Mouse (Mus musculus) thymus, postnatal 36 days (tissue): ENCODE data around the gene Kif17.

ENCODE experiments used
- DNase-seq, 2 experiments: peaks; one replicate each; pipeline ENCODE4 v3.0.0; 2022; ENCODE audit warnings: mixed read lengths in 2 of 2

Gene Kif17

DNA sequence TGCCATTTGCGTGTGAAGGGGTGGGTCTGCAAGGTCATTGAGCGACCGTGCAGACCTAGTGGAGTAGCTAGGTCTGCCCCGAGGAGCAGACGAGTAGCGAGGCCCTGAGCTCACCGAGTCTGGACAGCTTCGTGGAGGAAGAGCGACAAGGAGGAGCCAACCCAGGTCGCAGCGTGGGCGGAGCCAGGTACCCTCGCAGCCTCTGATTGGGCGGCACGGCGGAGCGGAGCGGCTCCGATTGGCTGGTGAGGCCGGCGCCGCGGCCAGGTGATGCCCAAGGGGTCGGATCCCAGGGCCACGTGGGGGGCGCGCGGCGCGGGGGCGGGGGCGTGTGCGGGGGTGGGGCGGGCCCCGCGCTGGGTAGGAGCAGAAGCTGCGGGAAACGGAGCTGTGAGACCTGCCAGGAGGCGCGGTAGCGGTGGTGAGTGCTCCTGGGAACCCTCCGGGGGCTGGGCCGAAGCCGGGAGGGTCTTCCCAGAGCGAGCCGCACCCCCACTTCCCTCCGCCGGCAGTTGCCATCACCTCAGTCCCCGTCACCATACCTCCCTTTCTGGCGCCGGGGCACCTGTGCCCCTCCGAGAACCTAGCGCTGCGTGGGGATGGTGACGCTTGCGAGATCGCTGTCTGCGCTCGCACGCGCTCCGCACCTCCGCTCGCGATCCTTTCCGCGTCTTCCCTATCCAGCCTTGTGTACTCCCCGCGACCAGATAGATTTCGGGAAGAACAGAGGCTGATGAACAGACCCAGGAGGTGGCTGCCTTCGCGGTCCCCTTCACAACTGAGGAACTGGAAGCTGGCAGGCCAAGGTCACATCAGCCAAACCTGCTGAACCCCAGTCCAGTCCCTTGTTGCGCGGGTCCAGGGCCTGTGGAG is at the start of gene Kif17, which contains the start of gene Sh2d5:
Kif17 (plus strand) TSS at position 348 of the 873 bp plus-strand sequence.
Sh2d5 (plus strand) TSS at position 316 of the 873 bp plus-strand sequence.
- DNase-seq: peak; percentile 88 to 91

DNA sequence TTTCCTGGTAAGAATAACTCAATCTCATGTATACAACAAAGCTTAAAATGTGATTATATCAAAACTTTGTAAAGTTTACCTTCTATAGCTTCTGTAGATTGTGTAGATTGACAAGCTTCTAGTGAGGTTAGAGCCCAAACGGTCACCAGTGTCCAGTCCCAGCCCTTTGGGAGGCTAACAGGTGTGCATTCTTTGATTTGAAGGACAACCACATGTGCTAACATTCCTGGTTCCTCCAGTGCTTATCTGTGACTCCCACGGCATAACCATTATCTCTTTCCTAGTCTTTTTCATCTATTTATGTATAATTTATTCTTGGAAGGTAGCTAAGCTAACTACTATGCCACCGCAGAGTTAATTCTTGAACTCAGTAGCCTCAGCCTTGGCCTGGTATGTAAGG is 49.5 kb upstream of the Kif17 start:
- no peak for DNase-seq

DNA sequence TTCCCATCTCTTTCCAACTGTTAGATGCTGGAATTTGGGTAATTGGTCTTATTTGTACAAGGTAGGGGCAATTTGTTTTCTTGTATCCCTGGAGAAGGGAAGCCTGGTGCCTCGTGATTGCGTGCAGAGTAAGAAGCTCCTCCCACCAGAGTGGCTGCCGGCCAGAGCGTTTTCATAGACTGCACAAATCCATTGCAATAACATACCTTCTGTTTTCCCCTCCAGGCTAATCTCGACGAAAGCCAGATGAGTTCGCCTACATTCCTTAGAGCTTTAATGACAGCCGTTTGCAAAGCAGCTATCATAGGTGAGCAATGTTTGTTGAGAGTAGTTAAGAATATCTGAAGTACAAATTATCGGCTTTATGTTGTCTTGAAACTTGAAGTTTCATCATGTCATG is 48.5 kb upstream of the Kif17 start:
- DNase-seq: no peak

DNA sequence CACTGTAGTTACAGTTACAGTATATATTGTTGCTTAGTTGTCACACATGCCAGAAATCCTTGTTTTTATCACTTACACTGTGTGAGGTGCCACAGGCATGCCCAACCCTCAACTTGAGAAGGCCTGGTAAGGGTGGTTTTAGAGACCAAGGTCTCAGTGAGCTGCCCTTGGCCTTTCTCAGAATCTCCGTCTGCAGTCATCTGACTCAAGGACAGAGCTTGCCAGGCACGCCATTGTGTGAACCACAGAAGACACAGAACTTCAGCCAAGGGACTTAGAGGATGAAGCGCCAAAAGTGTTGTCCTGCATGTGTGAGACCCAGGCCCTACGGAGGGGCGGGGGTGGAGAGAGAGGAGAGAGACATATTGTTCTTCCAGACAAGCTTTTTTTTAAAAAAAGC is 40.1 kb upstream of the Kif17 start:
- DNase-seq: no peak

DNA sequence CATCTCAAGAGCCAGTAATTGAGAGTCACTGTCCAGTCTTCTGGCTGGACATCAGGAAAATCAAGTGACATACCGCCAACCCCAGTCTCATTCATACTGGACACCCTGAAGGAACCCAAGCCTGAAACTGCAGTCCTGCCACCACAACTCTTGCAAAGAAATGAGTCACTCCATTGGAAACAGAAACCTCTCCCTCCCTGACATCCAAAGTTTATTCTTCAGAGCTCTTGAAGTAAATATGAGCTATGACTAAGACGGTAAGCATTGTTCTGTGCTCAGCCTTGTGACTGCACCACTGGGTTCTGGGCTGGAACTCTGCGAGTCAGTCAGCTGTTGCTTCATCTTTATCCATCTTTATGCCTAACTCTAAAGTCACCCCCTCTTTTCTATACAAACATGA is 36.4 kb upstream of the Kif17 start:
- DNase-seq: no peak

DNA sequence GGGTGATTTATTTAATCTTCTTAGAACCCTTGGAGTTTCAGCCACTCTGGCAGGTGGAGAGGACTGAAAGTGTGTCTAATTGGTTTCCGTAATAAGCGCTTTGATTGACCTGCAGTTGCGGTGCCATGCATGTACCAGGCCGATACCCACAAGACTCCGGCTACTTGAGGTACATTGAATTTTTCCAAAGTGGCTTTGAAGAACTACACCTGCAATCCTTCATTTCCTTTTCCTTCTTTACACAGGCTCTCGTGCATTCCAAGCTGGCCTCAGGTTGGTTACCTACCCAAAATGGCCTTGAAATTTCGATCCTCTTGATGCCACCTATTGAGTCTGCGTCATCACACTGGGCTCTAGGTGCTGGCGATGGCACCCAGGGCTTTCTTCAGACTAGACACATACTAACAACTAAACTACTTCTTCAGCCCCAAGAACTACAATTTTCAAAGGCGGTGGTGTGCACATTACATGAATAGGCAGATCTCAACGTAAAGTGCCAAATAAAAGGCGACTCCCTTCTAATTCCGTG is 34.5 kb upstream of the Kif17 start:
- no peak for DNase-seq

DNA sequence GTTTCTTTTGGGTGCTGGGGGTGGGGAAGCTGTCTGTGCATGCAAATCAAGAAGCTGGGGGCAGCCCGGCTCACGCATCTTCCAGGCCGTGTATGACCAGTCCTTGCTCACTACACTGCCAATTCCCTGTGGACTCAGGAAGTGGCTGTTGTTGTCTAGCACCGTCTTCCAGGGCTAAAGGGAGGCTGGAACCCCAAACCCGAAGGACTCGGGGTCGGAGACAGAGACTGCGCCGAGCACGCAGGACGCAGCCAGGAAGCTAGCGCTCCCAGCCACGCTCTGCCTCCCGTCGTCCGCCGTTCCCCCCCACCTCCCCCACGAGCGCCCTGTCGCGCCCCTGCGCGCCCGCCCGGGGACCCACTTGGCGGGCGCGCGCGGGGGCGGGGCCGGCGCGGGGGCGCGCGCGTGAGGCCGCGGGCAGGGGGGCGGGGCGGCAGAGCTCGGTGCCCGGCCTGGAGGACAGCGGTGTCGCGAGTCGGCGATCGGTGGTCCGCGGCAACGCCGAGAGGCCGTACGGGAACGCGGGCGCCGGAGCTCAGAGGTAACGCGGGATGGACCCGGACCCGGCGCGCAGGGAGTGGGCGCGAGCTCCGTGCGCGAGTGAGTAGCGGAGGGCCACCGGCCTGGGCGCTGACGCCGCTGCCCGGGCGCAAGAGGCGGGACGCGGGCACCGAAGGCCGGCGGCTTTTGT is 33.9 kb upstream of the Kif17 start, which contains the start of gene Hp1bp3:
Hp1bp3 (plus strand) TSS at position 97 of the 691 bp plus-strand sequence.
- DNase-seq: peak; percentile 85 to 88

DNA sequence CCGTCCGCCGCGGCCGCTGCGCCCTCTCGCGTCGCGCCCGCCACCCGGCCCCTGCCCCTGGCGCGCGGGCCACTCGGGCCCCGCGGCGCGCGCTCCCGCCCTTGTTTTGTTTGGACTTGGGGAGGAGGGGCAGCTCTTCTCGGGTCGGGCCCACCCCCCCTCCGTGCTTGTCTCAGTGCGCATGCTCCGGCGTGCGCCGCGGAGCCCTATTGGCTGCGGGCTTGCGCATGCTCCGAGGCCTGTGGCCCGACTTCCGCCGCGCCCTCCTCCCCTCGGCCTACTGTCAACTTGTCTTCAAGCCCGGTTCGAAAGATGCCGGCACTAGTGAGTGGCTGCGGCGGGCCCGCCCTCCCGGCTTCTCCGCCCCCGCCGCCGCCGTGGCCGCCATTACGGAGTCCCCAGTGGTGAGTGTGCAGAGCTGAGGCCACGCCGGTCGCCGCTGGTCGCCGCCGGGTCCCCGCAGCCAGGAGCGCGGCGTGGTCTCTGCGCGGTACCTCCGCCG is 33.3 kb upstream of the Kif17 start:
- DNase-seq: peak; percentile 98 to 99

DNA sequence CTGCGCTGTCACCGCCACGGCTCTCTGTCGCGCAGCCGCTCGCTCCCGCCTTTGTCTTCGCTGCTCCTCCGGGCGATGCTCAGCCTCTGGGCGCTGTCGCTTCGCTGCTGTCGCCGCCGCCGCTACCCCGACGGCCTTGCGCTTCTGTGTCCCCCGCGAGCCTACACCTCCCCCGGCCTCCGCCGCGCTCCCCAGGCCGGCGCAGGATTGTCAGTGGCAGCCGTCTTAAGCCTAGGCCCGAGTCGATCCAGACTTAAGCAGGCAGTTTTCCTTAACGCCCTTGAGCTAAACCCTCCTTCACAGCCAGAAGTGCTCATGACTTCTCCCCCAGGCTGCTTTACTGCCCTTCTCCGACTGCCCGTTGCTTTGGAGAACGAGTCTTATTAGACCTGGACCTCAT is 32.8 kb upstream of the Kif17 start:
- no peak for DNase-seq

DNA sequence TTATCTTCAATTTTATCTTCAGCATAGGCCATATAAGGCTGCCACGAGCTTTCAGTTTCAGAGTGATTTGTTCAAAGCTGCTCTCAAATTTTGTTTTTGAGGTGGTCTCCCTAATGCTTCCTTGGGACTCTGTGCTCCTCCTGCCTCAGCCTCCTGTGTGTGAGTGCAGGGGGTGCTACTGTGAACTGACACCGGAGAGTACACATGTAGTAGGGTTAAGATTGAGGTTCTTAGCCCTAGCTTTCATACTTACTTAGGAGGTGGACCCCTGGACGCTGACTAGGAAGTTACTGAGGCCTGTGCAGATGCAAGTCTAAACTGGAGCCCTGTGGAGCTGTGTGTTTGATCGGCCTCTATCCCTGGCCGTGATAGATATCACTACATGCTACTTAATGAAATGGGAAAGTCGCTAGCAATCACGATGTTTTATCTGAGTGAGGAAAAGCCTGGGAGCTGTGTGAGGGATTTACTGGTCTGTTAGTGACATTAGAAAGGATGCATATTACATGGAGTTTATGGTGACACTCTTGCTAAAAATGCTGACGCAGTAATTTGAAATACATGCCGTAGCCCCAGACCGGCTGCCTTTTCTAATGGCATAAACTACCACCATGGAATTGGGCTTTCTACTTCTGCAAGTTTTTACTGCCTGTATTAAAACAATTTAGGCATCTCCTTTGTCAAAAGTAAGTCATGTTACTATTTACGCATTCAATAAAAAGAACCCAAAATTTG is 32.1 kb upstream of the Kif17 start:
- no peak for DNase-seq

DNA sequence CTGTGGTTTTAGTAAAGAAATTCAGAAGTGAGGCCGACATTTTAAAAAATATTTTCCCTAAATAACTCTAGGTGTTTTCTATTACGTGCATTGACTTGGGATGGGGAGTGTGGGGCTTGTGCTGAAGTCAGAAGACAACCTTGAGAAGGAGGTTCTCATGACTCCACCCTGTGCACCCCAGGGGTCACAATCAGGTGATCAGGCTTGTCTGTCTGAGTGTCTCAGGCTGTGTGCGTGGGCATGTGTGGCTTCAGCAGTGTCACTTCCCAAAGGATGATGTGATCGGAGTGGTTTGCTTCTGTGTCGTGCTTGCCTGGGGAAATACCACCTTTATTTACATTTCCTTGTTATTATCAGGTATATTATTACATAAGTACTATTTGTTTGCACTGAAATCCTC is 30.9 kb upstream of the Kif17 start:
- DNase-seq: no peak

DNA sequence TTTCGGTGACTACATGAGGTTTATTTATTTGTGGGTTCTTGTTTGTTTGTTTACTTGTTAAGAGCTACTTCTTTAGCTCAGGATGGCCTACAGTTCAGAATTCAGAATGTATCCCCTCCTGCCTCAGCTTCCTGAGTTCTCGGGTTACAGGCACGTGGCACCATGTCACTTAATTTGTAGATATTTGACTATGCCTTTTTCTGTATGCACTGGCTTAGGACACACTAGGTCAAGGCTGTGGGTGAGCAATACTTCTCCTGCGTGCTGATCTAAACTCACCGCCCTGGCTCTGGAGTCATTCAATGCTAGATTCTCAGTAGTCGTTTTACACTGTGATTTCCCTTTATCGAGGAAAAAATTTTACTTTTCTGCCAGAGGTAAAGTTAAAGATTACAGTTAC is 29.5 kb upstream of the Kif17 start:
- DNase-seq: no peak

DNA sequence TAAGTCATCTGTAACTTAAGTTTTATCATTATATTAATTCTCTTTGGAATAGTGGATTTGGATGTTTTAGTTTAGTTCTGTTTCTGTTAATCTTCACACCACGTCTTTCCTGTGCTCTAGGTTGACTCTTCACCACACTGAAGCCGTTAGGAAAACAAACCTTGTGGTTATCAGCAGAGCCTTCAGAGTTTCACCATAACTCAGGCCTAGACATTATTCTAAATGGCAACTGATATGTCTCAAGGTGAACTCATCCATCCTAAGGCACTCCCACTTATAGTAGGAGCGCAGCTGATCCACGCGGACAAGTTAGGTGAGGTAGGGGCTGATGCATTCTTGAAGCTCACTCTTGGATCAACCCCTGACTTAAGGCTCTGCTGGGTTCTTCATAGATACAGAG is 28.8 kb upstream of the Kif17 start:
- no peak for DNase-seq

DNA sequence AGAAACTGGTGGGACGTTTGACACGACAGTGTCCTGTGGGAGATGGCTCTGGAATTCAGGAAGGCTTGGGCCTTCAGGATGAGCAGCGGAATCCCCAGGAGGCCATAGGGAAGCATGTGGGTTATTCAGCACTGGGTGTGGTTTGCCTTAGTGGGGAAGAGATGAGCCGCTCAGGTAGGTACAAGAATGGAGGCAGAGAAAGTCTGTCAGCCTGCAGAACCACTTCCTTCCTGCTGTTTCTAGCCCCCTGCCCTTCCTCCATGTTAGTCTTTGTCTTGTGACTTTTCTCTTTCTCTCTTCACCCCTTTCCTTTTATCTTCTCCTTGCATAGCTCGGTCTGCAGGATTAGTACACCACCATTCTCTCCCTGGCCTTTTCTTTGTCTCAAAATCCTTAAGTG is 27.8 kb upstream of the Kif17 start:
- DNase-seq: peak; percentile 51 to 53

DNA sequence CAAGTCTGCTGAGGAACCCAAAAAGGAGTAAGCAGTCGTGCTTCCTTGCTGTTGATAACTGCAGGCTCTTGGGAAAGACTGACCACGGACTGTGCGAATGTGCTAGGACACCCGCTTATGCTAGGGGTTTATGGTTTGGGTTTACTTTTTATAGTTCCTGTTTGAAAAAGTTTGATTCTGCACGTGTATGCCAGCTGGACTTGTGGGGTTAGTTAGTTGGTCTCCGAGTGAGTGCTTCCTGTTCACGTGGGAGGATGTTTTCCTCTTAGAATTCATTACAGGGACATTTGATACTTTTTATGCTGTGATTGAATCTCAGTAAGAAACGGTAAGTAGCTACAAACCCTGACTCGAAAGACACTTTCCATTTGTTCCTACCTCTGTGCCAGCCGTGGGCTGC is 26.6 kb upstream of the Kif17 start:
- no peak for DNase-seq

DNA sequence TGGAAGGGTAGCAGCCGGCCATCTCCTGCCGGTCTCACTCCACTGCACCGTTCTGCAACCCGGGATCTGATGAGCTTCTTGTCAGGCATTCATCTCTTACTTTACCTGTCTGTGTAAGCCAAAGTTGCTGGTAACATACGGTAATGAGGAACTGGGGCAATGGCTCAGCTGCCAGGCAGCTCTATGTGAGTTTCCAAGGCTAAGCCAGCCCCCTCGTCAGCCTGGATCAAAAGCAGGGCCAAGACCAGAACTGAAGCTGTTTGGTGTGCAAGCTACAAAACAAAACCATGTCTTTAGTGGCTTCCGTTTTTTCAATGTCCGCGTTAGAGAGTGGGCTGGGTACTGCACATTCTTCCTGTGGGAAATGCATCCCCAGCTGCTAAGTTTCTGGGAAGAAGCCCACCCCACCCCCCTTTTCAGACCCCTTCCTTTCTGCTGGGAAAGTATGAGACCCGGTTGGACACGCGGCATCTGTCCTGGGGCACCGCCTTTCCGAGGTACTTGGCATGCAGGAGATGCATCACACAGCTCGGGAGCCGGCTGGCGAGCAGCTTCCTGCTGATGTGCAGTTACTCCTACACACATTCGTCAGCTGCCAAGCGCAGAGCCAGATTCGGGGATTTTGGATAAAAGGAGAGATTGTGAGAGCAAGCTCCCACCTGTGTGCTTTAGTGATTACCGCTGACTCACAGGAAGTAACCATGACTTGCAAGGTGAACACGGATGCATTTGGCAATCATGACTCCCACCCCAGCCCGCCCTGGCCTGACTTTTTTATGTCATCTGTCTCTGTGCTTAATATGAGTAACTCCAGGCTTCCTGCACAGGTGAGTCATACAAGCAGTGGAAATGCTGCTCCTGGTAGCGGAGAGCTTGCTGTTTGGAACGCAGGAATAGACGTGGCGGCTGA is 3.2 kb upstream of the Kif17 start:
- no peak for DNase-seq

DNA sequence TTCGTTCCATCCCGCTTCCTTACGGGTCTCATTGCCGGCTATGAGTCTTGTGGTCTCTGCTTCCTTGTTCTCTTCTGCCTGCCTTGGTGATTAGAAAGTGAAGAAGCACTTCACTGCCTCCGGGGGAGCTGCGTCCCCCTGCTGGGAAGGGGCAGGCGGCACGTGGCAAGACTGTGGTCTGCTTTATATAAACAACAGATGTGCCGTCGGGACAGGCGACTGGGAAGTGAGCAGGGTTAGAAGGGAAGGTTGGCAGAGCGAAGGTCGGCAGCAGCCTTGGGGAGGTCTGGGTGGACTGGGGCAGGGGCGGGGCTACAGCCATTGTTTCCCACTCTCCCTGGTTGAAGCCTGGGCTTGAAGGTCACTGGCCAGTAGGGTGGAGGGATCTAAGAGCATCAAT is 1.6 kb downstream of the Kif17 start:
- DNase-seq: peak in 1 of 2 experiments; percentile 38

DNA sequence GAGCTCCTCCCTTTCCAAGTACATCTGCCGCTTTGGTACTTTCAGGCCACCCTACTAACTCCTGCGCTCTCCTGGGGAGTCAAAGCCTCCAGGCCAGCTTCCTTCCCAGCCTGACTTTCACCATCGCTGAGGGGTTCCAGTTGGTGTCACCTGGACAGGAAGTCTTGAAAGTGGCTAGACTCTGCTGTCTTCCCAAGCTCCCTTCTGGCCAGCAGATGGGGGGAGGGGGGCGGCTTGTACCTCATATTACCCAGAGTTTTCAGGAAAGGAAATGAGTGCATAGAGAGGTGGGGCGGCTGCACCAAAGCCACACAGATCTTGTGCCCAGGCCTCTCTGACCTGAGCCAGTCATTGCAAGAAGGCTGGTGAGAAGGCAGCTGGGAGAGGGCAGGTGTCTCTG is 2.0 kb downstream of the Kif17 start:
- no peak for DNase-seq

DNA sequence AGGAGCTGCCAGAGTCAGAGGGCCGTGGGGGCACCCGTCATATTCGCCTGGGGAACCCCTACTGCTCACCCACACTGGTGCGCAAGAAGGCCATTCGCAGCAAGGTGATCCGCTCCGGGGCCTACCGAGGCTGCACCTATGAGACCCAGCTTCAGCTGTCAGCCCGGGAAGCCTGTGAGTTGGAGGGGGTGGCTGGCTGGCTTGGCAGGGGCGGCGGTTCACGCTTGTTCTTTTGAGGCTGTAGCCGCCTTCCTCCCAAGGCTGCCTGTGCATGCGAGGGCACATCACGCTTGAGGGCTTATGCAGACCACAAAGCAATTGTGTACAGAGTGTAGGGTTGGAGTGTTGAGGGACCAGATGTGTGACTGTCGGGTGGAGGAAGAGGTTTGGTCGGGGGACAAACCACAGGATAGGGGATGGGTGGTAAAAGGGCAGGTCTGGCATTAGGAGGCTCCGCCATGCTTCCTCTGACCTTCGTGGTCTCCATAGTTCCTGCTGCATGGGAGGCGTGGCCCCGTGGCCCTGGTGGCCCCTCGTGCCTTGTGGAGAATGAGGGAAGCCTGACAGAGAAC is 7.0 kb downstream of the Kif17 start:
- DNase-seq: peak; percentile 33 to 51

DNA sequence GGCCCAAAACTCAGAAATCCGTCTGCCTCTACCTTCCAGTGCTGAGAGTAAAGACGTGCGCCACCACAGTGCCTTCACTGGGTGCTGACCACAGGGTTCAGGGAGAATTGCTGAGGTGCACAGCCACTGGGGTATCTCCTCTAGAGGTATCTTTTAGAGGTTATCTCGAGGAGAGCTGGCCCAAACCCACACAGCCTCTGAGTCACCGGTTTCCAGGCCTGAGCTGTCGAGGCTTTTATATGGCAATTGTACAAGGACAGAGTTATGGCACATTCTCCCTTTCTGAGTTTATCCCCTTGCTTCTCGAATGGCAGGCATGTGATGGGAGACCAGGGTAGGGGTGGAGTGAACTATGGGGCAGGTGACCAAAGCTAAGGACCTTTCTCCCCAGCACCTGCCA is 8.4 kb downstream of the Kif17 start:
- no peak for DNase-seq

DNA sequence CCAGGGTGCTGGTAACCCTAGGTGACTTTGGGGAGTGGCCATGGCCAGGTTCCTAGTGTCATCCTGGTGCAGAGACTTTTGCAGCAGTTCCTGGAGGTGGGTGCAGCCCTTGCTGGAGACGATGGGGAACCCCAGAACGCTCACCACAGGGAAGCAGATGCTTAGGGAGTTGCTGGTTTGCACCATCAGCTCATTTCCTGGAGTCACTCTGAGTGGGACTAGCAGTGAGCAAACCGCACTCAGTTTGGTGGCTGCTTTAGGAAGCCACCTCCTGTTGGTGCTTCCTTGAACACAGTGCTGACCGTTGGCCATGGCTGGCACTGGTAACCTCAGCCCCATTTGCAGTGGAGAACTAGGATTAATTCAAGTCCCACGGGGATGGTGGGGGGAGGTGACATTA is 9.2 kb downstream of the Kif17 start:
- no peak for DNase-seq
